Mouse (Mus musculus): Measurements from ENCODE around the gene Ghrh.

Ghrh gene

DNA sequence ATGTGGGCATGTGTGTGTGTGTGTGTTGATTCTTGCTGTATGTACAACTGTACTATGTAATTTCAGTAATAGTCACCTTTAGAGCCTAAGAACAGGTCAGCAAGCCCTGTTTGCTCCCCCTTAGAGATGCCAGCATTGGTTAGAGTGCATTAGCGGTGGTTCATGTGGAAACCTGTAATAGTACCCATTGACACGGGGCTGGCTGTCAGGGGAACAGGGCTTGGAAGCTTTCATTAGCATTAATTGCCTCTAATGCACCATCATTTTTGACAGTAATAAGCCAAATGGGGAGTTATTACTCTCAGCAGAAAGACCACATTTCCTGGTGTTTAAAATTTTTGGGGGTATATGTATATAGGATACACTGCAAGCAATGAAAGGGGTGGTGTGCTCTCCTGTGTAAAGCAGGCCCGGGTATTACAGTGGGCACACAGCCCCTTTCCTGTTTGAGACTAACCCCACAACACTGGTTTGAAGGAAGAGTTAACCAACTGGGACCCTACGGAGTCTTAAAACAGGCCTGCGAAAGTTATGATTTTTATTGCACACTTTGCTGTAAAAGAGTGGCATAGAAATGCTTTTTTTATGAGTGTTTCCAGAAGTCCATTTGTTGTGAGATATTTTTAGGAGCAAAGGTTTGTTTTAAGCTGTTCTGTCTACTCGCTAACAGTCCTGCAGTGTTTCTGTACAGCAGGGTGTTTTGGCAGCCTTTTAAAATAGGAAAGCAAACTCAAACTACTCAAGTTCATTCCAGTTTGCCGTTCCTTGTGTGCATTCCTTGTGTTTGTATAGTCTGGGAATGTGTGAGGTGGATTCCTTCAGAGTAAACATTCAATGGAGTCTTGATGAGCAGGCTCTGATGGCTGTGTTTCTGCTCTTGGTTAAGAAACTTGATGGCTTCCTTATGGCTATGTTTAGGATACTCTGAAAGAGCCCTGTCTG, 40.9 kb downstream of the Ghrh start:
- DNase-seq, result no peak

DNA sequence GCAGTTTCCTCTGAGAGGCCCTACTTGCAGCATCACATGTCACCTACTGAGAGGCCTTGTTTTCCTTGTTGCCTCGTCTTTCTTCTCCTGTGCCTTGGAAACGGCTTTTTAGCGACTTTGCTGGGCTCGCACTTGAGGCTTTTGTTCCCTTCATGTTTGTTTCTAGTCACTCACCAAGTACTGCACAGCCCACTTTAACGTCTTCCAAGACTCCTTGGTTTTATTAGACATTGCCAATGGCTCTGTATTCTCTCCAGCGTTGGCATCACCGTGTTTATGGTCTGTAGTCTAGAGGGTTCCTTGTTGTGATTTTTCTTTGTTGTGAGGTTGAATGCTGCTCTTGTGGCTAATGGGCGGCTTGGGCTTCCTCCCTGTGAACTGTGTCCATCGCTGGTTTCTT, 44.2 kb downstream of the Ghrh start:
- DNase-seq, result no peak

DNA sequence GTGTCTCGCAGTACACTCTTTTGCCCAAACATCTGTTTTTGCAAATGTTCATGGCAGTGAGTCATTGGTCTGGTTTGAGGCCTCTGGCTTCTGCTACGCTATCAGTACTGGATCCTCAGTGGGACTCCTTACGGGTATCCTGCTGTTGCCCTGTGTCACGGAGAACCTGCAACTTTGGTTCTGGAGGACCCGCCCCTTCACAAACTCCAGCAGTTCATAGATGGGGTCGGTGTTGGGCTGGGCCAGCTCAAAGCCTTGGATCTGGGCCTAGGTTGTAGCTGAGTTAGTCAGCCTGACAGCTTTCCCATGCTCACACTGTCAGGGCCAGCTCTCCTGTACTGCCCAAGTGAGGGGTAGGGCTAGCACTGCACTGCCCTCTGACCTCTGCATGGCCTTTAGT, 47.3 kb downstream of the Ghrh start:
- DNase-seq, result no peak

DNA sequence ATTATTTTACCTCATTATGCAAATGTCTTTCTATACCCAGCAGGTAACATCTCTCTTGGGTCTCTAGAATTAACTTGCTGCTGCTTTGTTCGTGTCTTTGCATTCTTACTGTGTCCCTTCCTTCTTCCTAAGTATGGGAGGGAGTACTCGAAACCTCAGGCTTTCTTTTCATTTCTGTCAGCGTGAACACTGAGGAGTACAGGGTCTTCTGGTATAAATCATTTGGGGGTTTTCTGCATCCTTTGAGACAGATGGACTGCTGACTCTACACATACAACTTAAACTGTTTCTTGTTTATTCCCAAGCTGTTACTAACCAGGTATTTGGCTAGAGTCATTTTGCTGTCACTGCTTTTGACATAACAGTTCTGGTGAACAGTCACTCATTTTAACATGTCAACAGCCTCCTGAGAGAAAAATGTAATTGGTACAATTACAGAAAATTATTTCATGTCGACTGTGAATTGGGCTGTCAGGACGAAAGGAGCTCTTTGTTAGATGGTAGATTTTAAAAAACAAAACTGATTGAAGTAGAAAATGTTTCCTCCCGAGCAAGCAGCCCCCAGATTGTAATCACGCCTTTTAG, 51.1 kb downstream of the Ghrh start:
- no peak for DNase-seq

DNA sequence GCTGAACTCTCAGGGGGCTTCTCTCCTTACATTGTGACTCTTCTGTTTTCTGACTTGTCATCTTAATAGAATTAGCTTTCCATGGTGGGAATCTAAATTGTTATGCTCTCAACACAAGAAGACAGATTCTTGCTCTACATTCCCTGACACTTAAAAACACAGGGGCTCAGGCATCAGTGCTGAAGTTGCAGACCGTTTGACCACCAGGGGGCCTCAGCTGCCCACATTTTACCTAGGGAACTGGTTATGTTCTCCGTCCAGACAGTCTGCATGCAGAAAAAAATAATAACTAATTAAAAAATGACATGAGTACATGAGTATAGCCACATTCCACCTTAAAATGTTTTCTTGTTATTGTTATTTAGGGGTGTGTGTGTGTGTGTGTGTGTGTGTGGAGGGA, 55.2 kb downstream of the Ghrh start:
- peak; percentile 84 to 91 for DNase-seq

DNA sequence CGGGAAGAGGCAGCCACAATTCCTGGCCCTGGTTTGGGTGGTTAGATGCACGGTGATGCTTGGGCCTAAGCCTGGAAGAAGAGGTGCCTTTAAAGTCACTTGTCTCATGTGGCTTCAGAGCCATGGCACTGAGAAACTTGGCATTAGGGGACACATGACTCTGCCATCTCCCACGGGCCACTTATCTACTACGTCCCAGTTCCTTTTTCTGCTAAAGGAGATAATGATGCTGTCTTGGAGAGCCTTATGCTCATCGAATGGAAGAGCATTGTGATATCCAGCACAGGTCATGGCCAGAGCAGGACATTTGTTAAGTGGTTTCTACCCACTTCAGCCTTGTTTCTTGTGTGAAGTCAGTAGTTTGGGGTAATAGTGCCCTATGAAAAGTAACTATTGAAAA, 58.3 kb downstream of the Ghrh start:
- no peak for DNase-seq

DNA sequence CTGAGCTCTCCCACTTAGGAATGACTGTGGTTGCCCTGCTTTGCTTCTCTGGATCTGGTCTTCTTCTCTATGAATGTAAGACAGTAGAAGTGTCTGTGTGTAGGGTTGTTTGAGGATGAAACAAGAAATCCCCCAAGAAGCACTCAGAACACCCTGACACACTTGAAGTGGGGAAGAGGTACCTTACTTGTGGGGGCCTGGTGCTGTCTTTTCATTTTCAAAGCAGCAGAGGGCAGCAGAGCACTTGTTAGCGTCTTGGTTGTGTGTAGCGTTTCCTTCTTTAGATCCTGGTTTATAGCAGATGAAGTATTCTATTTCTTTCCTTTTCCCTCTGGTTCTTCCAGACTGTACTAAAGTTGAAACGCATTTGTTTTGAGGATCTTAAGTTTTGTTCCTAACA, 59.8 kb downstream of the Ghrh start:
- DNase-seq, result peak; percentile 61 to 66

DNA sequence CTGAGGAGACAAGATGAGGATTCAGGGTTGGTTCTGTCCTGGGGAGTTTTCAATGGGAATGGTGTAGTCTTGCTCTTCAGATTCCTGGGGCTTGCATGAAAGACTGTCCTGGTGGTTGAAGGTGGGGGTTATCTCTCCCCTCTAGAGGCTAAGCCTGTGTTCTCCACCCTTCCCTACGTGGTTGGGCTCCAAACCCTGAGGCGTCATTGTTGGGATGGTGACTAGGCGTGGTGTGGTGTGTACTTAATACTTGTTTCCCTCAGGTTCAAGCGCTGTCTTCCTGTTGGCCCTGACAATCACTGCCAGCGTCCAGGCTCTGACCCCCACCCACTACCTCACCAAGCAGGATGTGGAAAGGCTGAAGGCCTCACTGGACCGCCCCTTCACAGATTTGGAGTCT, 64.0 kb downstream of the Ghrh start:
- DNase-seq, result no peak
